15 mouse cellular contexts compared by ENCODE assay signal in genomic region chr7:66142514-66142913, GRCm38 (mm10).
"Had no signal": no experiment of that assay in that cellular context is flagged by ENCODE, and none has a peak within 500 bp of the region (broad histone marks: within the 10 kb centered on the region; RNA-seq: fewer than 3 reads in every experiment).

No protein-coding gene starts in this region.

- H3K9ac ChIP-seq: kidney, embryonic 15.5 days; liver, embryonic 15.5 days; neural tube, embryonic 13.5 days; stomach, embryonic 15.5 days had no signal

- H3K36me3 ChIP-seq: stomach, embryonic 15.5 days had no signal

- H3K4me2 ChIP-seq: kidney, embryonic 15.5 days; liver, embryonic 11.5 days; liver, embryonic 15.5 days; neural tube, embryonic 13.5 days; stomach, embryonic 15.5 days had no signal

- DNase-seq: kidney, adult 2 months; kidney, postnatal 14 days; lung, adult 2 months; lung, postnatal 36 days; right cerebral cortex, postnatal 14 days; thymus, adult 2 months; thymus, postnatal 25 days had no signal

- H3K9me3 ChIP-seq: kidney, embryonic 15.5 days; limb, embryonic 10.5 days; liver, embryonic 15.5 days; neural tube, embryonic 13.5 days; stomach, embryonic 15.5 days had no signal

- H3K27me3 ChIP-seq: kidney, embryonic 15.5 days; liver, embryonic 15.5 days; neural tube, embryonic 13.5 days; stomach, embryonic 15.5 days had no signal

- ATAC-seq: lung, postnatal 0 days had no signal

- H3K4me1 ChIP-seq: limb, embryonic 10.5 days had no signal

- H3K27ac ChIP-seq: kidney, embryonic 15.5 days; left cerebral cortex, adult 2 months; limb, embryonic 10.5 days; liver, embryonic 15.5 days; neural tube, embryonic 13.5 days; stomach, embryonic 15.5 days had no signal

- H3K4me3 ChIP-seq: kidney, embryonic 15.5 days; left cerebral cortex, adult 2 months; limb, embryonic 10.5 days; liver, embryonic 15.5 days; neural tube, embryonic 13.5 days; stomach, embryonic 15.5 days had no signal
